Mouse (Mus musculus) hindbrain, postnatal 0 days (tissue): ENCODE results near the gene Ccdc80. TPM values are rescaled to one million over a fixed set of nuclear protein-coding genes. Genes with fewer than 3 reads are reported as not detected.
A peak's percentile ranks its signal among the peaks of the same experiment; 100 is the strongest.

Experiments used
- ATAC-seq: fragments of 200-750 bp; cut with Nextera tagmentation; 2 replicates; pipeline ENCODE4 v1.8.0; 2017; ENCODE audit warnings: mild to moderate bottlenecking, moderate TSS enrichment, moderate library complexity
- DNase-seq: peaks from one replicate; pipeline ENCODE4 v3.0.0-alpha.2; 2015; ENCODE audit warnings: low spot score
- H3K27ac ChIP-seq: fragments of 300-500 bp; sonication (generic); 2 replicates; pipeline ENCODE4 v1.5.1; 2014; ENCODE audit warnings: mild to moderate bottlenecking
- H3K27me3 ChIP-seq: fragments of 300-500 bp; sonication (generic); 2 replicates; pipeline ENCODE4 v1.6.1; 2014; ENCODE audit warnings: low read length, mixed read lengths; ENCODE audit not compliant: insufficient read depth
- H3K36me3 ChIP-seq: fragments of 300-500 bp; sonication (generic); 2 replicates; pipeline ENCODE4 v1.6.1; 2014; ENCODE audit warnings: low read length, mixed read lengths; ENCODE audit not compliant: insufficient read depth
- H3K4me1 ChIP-seq: fragments of 300-500 bp; sonication (generic); 2 replicates; pipeline ENCODE4 v1.6.1; 2014; ENCODE audit warnings: antibody characterized with exemption, low read length, mixed read lengths; ENCODE audit not compliant: insufficient read depth
- H3K4me2 ChIP-seq: fragments of 300-500 bp; sonication (generic); 2 replicates; pipeline ENCODE4 v1.6.1; 2014; ENCODE audit warnings: low read depth, mild to moderate bottlenecking, low read length, moderate library complexity, mixed read lengths
- H3K4me3 ChIP-seq: fragments of 300-500 bp; sonication (generic); 2 replicates; pipeline ENCODE4 v1.5.1; 2014; ENCODE audit warnings: low read length
- H3K9ac ChIP-seq: fragments of 300-500 bp; sonication (generic); replicated peaks from 2 replicates; pipeline ENCODE4 v1.6.1; 2014; ENCODE audit warnings: mild to moderate bottlenecking, low read length, moderate library complexity, mixed read lengths
- H3K9me3 ChIP-seq: fragments of 300-500 bp; sonication (generic); 2 replicates; pipeline ENCODE4 v1.6.1; 2016; ENCODE audit warnings: low read length, mixed read lengths
- CTCF ChIP-seq: IDR thresholded peaks from 2 replicates; pipeline ENCODE4 v1.5.1; 2016; ENCODE audit warnings: antibody characterized with exemption, control low read depth, low read depth
- WGBS: fragments of 180-500 bp; shearing (Covaris S2); extraction: QIAGEN DNeasy Blood & Tissue Kit; methylation state at CpG from one replicate; pipeline ENCODE4 v1.1.7; 2014; 5-methylcytosine and 5-hydroxymethylcytosine counted together
- polyA plus RNA-seq: library from polyadenylated mRNA; unstranded; fragments of >200 nt; fragmentation: Nextera tagmentation; extraction: Ambion mirVana; gene quantifications from 2 replicates; pipeline ENCODE4 v1.2.1, GENCODE M21; 2015
- total RNA-seq: library from RNA; depleted of rRNA; stranded (reverse); fragments of >200 nt; gene quantifications from 2 replicates; pipeline ENCODE4 v1.2.3, GENCODE M21; 2014

Gene Ccdc80
- total and polyA plus RNA-seq, 2 experiments from 2014 or later: 13.6 to 14.5 TPM

DNA sequence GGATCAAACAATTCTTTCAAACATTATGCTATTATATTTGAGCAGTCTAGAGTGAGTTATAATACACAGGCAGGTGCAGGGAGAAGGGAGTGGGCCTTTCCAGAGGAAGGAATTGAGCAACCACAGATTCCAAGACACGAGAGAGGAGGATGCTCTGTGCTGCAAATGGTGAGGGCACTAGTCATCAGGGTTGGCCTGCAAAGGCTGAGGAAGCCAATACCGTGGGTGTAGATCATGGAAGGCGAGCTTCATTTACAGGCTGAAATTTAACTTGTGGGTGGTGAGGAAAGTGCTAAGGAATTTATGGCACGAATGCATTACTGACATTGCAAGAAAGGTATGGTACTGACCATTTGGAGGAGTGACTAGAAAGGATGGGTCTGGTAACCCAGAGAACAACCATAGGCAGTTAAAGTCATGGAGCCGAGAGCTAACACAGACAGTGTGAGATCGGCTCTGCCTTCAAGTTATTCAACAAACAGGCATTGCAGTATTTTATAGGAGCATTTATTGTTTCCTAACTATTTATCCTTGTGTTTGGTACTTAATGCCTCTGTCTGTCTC, 15.6 kb upstream of the Ccdc80 start:
- no peaks in the 10 kb centered on the region for H3K4me1 ChIP-seq

DNA sequence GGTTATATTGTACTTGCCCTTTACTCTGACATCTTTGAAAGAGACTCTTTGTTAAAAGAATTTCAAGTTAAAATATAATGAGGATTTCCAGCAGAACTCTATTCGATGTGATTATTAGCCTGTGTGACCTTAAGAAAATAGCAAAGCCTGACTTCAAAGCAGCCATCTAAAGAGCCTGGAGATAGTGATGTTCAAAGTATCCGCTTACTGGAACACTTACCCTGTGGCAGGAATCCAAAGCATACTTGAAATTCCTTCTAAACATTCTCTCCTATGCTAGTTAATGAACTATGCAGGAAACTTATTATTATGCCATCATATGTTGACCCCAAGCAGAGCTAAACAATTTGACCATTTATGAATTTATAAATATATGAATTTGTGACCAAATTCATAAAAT, 13.9 kb upstream of the Ccdc80 start:
- H3K9me3 ChIP-seq: no peaks in the 10 kb centered on the region
- no peak overlapping the region for H3K4me3 ChIP-seq
- DNase-seq (no peak), ATAC-seq (no peak)
- no peak overlapping the region for H3K4me2 ChIP-seq
- H3K4me1 ChIP-seq: no peaks in the 10 kb centered on the region
- TF ChIP-seq CTCF: no peak
- no peaks in the 10 kb centered on the region for H3K36me3 ChIP-seq
- no peak overlapping the region for H3K27ac ChIP-seq
- H3K9ac ChIP-seq: no peak overlapping the region
- WGBS: 54% methylated on average over 2 of the region's 2 CpGs
- H3K27me3 ChIP-seq: no peaks in the 10 kb centered on the region

More for the DNA sequence above, 15.6 kb upstream of the Ccdc80 start:
- Histone ChIP-seq H3K4me3 (no peak overlapping the region), H3K27ac (no peak overlapping the region), H3K36me3 (no peaks in the 10 kb centered on the region), H3K9me3 (no peaks in the 10 kb centered on the region), H3K9ac (no peak overlapping the region), H3K4me2 (no peak overlapping the region), H3K27me3 (no peaks in the 10 kb centered on the region)
- no peak for DNase-seq
- WGBS: 90% methylated on average over 6 of the region's 6 CpGs
- no peak for TF ChIP-seq CTCF
- no peak for ATAC-seq

DNA sequence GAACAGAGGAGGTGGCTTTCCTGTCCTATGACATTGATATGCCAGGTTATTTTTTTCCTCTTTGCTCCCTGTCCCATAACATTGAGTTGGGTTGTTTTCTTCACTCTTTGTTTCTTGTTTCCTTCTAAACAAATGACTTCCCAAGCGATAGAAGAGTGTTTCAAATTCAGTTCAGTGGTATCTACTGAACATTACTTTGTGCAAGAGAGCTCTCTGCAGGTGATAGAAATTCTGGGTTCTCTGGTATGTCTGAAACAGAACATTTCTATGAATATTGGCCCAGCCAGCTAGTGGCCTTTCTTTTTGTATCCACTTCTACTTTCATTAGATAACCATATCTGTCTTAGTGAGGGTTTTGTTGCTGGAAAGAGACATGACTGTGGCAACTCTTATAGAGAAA, 4.4 kb upstream of the Ccdc80 start:
- Histone ChIP-seq H3K4me3 (no peak overlapping the region), H3K4me1 (no peaks in the 10 kb centered on the region), H3K9ac (no peak overlapping the region), H3K4me2 (no peak overlapping the region), H3K27me3 (no peaks in the 10 kb centered on the region), H3K27ac (no peak overlapping the region), H3K36me3 (no peaks in the 10 kb centered on the region), H3K9me3 (no peaks in the 10 kb centered on the region)
- DNase-seq (no peak), ATAC-seq (no peak)
- WGBS: 84% methylated on average over 1 of the region's 1 CpGs
- TF ChIP-seq CTCF: no peak

DNA sequence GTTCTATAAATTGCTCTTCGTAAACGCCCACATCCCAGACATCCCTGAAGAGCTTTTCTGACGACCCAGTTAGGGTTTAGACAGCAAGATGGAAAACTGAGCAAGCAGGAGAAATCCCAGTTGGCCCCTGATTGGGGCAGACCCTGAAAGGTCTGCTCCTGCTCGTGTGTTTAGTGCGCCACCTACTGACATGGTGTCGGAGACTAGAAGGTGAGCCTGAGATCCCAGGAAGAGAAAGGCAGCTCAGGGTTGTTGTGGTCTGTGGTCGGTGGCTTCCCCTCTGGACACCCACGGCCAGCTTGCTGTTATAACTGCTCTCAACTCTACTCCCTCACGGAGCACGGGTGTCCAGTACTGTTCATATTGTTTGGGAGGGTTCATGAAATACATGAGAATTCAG, 3.2 kb upstream of the Ccdc80 start:
- no peaks in the 10 kb centered on the region for H3K9me3 ChIP-seq
- 8% methylated on average over 10 of the region's 10 CpGs for WGBS
- TF ChIP-seq CTCF: peak; percentile 88
- DNase-seq (peak; percentile 90), ATAC-seq (peak; percentile 84)
- peaks cover 4% of the 10 kb centered on the region; the same call in 1 of the 2 replicates for H3K4me1 ChIP-seq
- no peak overlapping the region for H3K9ac ChIP-seq
- no peak overlapping the region for H3K4me3 ChIP-seq
- 0 out of 2 replicates have a peak overlapping the region, but pooled peaks have one; percentile 13 for H3K4me2 ChIP-seq
- H3K36me3 ChIP-seq: no peaks in the 10 kb centered on the region
- no peaks in the 10 kb centered on the region for H3K27me3 ChIP-seq
- H3K27ac ChIP-seq: no peak overlapping the region

- no peak overlapping the region for H3K27ac ChIP-seq
- no peaks in the 10 kb centered on the region for H3K9me3 ChIP-seq
- ATAC-seq (0 out of 2 replicates have a peak, but pooled peaks have one; percentile 24), DNase-seq (no peak)
- H3K27me3 ChIP-seq: no peaks in the 10 kb centered on the region
- H3K4me2 ChIP-seq: peak overlapping the region; percentile 57
- no peaks in the 10 kb centered on the region for H3K36me3 ChIP-seq
- no peak for TF ChIP-seq CTCF
- peaks cover 4% of the 10 kb centered on the region; the same call in 1 of the 2 replicates for H3K4me1 ChIP-seq
- 10% methylated on average over 9 of the region's 9 CpGs for WGBS
- peak overlapping the region; percentile 29 for H3K4me3 ChIP-seq
- no peak overlapping the region; the same call in 1 of the 2 replicates for H3K9ac ChIP-seq
Observed at GRCm38 (mm10) chr16:45094136-45094756, 1.0 kb downstream of the Ccdc80 start.

GRCm38 (mm10) chr16:45095030-45095429, 1.8 kb downstream of the Ccdc80 start:
- WGBS: 94% methylated on average over 13 of the region's 13 CpGs

More at GRCm38 (mm10) chr16:45095030-45095429, 1.8 kb downstream of the Ccdc80 start:
- H3K4me2 ChIP-seq: no peak overlapping the region
- no peaks in the 10 kb centered on the region for H3K36me3 ChIP-seq
- DNase-seq (no peak), ATAC-seq (no peak)
- no peaks in the 10 kb centered on the region for H3K9me3 ChIP-seq
- no peak for TF ChIP-seq CTCF
- peaks cover 4% of the 10 kb centered on the region; the same call in 1 of the 2 replicates for H3K4me1 ChIP-seq
- no peak overlapping the region for H3K4me3 ChIP-seq
- no peaks in the 10 kb centered on the region for H3K27me3 ChIP-seq
- no peak overlapping the region for H3K9ac ChIP-seq
- H3K27ac ChIP-seq: no peak overlapping the region
